Mouse (Mus musculus) frontal cortex, adult (tissue): ENCODE results near the gene Armh3.

Source experiments
- ATAC-seq: cut with Nextera tagmentation; 2 replicates; pipeline ENCODE4 v1.9.2; 2017; ENCODE audit warnings: mild to moderate bottlenecking, moderate library complexity, mixed read lengths; ENCODE audit not compliant: low TSS enrichment

Armh3 gene

GRCm38 (mm10) chr19:45997785-45998693 is at the start of gene Armh3:
Gene Armh3 (minus strand): TSS chr19:45998488.
- ATAC-seq = peak; percentile 97

DNA sequence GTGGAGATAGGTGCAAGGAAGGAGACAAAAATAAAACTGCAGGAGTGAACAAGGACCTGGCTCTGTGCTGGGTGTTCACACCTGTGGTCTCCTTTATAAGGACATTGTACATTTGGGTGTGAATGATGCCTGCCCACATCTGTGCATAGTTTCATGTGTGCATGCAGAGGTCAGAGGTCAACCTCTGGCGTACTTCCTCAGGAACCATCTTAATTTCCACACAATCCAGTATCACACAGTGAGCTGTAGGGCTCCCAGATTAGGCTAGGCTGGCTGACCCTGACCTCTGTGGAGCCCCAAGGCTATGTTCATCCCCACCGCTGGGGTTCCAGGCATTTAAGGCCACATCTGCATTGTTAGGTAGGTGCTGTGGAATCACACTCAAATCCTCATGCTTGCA is 49.1 kb upstream of the Armh3 start:
- no peak for ATAC-seq

- ATAC-seq = no peak
These were observed 48.3 kb upstream of the Armh3 start for GRCm38 (mm10) chr19:46046621-46047025.

GRCm38 (mm10) chr19:46045696-46046311 is 47.5 kb upstream of the Armh3 start:
- peak; percentile 38 for ATAC-seq

GRCm38 (mm10) chr19:46044993-46045695 is 46.9 kb upstream of the Armh3 start, which contains the start of gene Ldb1:
Gene Ldb1 (minus strand): TSS chr19:46045214.
- peak; percentile 68 for ATAC-seq

DNA sequence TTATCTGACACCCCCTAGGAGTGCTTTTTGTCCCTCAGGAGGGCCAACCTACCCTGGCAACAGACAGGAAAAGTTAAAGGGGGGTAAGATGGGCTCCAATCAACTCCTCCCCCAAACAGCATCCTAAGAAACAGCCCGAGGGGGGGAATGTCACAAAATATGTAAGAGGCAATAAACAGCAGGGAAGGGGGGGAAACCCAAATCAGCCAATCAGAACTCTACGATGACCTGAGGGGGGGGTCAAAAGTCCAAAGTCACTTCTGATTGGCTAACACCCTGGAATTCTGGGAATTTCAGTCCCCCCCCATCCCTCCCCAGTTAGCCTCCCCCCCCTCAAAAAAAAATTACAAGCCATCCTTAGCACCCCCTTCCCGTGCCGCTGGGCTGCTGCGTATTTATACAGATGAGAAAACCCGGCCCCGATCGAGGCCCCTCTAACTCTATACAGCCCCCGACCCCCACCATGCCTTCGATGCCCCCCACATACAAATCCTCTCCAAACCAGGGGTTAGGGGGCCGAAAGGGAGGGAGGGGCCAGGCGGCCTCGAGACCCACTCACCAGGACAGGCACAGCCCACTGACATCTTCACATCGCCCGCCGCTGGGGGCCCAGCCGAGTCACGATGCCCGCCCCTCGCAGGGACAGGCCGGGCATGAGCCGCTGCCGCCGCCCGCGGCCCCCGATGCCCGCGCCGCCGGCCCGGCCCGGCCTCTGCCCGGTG is 46.1 kb upstream of the Armh3 start, which contains the start of gene Pprc1:
Gene Pprc1, plus strand, starts transcription at position 616 of the 722 bp plus-strand sequence.
- ATAC-seq = no peak

DNA sequence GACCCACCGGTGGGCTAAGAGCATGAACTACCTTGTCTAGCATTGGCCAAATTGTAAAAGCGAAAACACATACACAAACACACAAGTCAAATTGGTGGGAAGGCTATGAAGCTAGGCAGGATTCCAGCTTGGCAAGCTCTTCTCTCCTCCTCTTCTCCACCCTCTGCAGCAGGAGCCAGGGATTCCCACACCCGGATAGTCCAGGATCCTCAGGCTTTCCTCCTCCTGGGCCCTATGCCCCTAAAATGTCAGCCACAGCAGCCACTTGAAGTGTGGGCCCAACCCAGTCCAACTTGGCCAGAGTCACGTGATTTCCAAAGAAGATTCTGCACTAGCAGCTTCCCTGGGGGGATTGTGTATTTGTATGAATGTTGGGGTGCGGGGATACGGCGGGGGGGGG is 45.1 kb upstream of the Armh3 start:
- ATAC-seq = no peak

DNA sequence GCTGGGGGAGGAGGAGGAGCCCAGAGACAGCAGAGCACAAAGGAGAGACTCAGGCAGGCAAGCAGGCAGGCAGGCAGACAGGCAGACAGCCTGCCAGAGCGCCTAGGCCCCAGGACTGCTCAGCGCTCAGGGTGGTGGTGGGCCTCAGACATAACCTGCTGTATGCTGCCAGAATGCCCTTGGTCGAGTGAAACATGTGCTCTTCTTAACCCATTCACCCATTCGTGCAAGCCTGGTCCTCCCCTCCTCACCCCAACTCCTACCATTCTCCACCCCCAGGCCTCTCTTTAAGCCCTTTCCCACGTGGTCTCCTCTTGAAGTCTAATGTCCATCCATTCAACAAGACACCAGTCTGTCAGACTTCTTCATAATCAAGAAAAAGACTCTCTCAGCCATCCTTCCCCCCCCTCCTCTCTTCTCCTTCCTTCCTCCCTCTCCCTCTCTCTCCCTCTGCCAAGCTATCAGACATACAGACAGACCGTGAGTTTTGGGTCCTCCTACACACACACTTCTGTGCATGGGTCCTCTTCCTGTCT is 44.3 kb upstream of the Armh3 start:
- ATAC-seq = no peak

DNA sequence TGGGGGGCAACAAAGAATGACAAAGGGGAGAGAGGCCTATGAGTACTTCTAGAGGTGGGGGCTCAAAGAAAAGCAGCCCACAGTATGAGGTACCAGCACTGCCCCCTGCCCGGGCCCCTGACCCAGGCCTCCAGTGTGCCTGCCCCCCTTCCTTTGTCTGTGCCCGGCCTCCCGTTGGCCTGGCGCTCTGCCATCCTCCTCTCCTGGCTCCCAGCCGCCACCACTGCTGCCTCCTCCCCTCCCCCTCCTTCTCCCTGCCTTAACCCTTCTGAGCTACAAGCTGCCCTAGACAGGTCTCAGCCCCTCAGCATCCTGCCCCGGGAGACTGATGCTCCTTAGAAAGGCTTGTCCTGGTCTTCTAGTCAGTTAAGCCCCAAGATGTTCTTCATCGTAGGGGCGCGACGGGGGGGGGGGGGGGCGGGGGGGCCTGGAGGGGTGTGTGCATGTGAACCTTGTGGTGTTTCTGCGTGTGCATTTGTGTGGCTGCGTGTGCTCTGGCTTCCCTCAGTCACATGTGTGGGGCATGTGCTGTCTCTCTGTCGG is 43.7 kb upstream of the Armh3 start:
- ATAC-seq = no peak

DNA sequence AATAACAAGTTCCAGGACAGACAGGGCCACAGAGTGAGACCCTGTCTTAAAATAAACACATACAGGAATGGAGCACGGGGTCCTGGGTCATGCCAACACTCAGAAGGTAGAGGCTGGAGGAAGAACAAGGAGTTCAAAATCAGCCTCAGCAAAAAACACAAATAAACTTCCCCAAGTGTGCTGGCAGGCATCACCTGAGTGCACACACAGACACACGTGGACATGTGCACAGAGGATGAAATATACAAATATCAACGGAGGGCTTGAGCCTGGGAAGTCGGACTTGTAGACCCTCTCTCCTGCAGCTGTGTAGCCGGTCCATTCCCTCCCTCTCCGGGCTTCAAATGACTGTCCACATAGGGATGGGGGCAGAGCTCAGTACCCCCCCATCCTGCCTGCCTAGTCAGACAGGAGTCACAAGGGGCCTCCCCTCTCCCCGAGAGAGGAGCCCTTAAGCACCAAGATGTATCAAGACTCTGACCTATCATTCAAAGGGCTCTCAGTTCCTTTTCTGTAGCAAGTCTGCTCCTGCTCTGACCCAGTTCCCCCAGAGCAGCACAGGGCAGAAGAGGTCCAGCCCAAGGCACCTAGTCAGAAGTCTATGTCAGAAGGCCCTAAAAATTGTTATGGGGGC is 43.1 kb upstream of the Armh3 start:
- no peak for ATAC-seq

- no peak for ATAC-seq
These were observed 42.0 kb upstream of the Armh3 start for GRCm38 (mm10) chr19:46040149-46040902.

DNA sequence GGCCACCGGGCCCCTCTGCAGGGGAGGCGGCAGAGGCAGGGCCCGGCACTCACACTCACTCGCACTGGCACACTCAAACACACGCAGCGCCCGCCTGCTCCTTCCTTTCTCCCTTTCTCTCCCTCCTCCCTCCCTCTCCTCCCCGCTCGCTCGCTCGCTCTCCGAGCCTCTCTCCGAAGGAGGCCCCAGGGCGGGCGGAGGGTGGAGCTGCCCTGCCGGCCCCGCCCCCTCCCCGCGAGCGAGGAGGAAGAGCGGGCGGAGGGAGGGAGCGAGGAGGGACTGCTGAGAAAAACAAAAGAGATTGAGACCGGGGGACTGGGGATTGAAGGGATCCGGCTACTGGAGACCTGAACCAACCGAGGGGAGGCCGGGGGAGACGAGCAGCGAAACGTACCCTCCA is 41.2 kb upstream of the Armh3 start:
- peak; percentile 65 for ATAC-seq

GRCm38 (mm10) chr19:46038851-46039260 is 40.6 kb upstream of the Armh3 start:
- ATAC-seq = no peak

- no peak for ATAC-seq
These were observed 39.9 kb upstream of the Armh3 start for GRCm38 (mm10) chr19:46037925-46038850.

DNA sequence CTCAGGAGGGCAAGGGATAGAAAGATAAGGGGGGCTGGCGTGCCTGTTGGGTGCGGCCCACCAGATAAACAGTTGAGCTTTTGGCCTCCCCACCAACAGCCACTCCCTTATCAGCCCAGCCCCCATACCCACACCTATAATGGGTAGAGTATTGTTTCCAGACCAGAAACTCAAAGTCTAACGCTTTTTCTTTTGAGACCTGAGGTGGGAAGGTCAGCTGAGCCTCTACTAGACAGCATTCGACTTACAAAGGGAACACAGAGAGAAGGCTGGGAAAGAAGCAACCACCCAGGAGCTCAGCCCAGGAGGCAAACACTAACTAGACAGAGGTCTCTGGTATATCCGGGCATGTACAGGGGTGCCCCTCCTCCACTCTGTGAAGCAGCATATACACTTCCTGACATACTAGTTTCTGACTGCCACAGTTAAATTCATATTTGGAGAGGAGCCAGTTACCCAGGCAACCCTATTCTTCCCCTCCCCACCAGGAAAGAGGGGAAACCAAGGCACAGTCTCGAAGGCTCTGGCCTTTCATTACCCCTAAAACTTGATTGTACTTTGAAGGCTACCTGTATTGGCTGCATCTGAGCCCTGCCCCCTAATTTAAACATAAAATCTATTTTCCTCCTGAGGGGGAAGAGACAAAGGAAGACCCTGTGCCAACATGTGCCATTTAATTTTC is 39.1 kb upstream of the Armh3 start:
- no peak for ATAC-seq

DNA sequence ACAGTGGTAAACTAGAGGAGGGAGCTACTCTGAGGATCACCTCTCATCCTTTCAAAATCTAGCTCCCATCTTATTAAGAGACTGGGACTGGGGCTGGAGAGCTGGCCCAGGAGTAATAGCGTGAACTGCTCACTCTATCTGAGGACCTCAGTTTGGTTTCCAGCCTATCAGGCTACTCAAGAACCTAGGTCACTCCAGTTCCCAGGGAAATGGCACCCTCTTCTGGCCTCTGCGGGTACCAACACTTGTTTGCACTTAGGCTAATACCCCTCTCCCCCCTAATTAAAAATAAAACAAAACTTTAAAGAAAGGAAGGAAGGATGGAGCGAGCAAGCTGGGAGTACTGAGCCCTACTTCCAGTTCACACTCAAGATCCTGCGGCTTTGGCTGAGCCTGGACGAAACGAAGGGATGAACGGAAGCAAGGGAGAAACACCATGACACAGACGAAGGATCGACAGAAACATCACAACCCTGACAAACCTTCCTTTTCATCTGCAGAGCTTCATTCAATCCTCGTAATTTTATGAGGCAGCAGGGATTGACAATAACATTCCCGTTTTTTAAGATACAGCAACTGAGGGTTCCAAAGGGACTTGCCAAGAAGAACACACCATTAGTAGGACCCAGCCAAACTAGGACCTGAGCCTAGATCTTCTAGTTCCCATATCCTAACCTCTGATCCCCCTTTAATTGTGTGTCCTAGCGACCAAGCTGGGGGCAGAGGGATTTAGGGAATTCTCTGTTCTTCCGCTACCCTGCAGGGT is 38.4 kb upstream of the Armh3 start:
- ATAC-seq = no peak

DNA sequence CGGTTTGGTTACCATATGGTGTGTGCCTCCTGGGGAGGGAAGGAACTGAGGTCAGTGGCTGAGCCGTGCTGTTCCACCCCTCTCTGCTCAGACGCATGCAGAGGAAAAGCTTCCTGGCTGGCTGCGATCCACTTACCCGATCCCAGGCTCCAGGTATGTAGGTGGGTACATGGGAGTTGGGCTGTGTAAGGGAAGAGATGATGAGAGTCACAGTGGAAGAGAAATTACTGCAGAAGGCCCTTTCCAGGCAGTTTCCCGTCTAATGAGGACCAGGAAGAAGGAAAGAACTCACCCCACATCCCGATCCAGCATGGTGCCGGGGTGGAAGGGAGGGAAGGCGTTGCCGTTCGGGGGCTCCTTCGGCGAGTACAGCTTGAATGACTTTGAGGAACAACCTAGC is 37.7 kb upstream of the Armh3 start:
- ATAC-seq = no peak
